Mouse (Mus musculus): Measurements from ENCODE around the gene Tbc1d24.
"Not testable (repeated sequence)": the region's sequence is repeated elsewhere in the genome, so short reads cannot be mapped to it uniquely, and the experiment has no call there.

The Tbc1d24 gene

DNA sequence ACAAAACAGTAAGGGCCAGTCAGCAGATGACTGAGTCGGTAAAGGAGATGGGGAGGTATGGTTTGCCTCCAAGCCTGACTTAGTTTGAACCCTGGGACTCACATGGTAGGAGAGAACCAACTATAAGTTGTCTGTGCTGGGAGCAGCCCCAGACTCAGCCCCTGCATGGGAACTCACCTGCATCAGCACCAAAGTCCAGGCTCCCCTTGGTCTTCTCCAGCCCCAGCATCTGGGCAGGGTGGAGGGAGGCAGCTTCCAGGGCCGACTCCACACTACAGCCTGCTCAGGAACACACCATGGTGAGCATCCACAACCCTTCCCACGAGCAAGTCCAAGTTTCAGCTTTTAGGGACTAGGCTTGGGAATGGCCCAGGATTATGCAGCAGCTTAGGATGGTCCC, 49.0 kb downstream of the Tbc1d24 start:
- no peaks in the 10 kb centered on the region for H3K27me3 ChIP-seq (ENCODE audit: control insufficient read depth, insufficient read depth, low read length, poor library complexity, severe bottlenecking)
- DNase-seq (ENCODE audit: low read depth, low spot score): no peak
- 0 out of 2 replicates have a peak, but pooled peaks cover 2% of the 10 kb centered on the region for H3K36me3 ChIP-seq (ENCODE audit: control insufficient read depth, insufficient read depth, low read length, poor library complexity, severe bottlenecking)

DNA sequence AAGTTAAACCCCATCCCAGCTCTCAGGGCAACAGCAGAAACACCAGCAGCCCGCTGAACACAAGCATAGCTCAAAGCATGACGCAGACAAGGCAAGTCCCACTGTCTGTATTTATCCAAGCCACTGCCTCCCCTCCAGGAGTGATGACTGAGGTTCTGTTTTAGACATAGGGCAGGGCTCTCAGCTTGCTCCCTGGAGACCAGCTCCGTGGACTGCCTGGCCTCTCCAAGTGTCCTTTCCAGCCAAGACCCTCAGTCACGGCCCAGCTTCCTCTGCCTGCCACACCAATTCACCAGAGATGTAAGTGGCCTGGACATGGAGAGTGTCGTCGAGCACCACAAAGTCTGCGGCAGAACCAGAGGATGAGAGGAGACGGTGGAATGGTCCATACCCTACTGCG, 49.6 kb downstream of the Tbc1d24 start:
- no peak for DNase-seq (ENCODE audit: low read depth, low spot score)
- H3K36me3 ChIP-seq (ENCODE audit: control insufficient read depth, insufficient read depth, low read length, poor library complexity, severe bottlenecking): 0 out of 2 replicates have a peak, but pooled peaks cover 2% of the 10 kb centered on the region
- H3K27me3 ChIP-seq (ENCODE audit: control insufficient read depth, insufficient read depth, low read length, poor library complexity, severe bottlenecking): no peaks in the 10 kb centered on the region

DNA sequence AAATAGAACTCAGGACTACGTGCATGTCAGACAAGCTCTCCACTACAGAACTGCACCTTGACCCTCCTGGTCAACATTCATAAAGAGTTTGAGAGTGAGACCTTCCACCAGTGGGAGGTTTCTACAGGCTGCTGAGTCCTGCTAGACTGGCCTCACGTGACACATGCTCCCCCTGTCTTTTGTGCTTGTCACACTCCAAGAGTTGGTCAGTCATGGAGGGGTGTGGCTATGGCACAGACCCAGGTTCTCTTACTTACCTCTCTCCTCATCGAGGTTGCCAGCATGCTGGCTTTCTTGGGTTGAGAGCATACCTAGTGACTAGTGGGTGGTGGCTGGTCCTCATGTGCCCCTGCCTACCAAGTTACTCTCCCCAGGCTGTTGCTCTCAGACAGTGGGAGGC, 50.9 kb downstream of the Tbc1d24 start:
- H3K36me3 ChIP-seq (ENCODE audit: control insufficient read depth, insufficient read depth, low read length, poor library complexity, severe bottlenecking): 0 out of 2 replicates have a peak, but pooled peaks cover 2% of the 10 kb centered on the region
- DNase-seq (ENCODE audit: low read depth, low spot score): no peak
- no peaks in the 10 kb centered on the region for H3K27me3 ChIP-seq (ENCODE audit: control insufficient read depth, insufficient read depth, low read length, poor library complexity, severe bottlenecking)

DNA sequence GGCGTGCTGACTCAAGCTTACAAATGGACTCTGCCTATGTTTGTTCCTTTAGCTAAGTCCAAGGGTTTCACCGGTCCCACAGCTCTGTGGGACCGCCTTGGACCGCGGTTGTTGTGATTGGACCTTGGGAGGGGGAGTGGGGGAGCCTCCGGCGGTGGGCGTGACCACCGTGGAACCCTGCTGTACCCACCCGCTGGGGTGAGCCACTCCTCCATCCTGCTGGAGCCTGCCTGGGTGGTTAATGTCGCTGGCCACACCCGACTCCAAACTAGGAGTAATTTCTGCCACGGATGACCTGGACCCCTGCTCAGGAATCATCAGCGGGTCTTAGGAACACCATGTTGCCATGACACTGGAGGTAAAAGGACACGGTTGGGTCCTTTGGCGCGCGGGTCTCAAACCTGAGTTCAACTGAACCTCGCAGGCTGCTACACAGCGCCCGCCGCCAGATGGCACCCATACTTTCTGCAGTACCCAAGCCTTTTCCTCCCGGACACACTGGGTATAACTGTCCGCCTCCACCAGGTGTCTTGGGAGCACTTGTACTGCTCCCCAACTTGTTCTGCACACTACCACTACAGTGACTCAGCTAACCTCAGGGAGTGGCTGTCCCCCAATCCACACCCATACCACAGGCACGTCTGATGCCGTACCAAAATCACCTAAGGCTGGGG, 53.3 kb downstream of the Tbc1d24 start:
- H3K27me3 ChIP-seq (ENCODE audit: control insufficient read depth, insufficient read depth, low read length, poor library complexity, severe bottlenecking): no peaks in the 10 kb centered on the region
- DNase-seq (ENCODE audit: low read depth, low spot score): peak; percentile 88
- H3K36me3 ChIP-seq (ENCODE audit: control insufficient read depth, insufficient read depth, low read length, poor library complexity, severe bottlenecking): 0 out of 2 replicates have a peak, but pooled peaks cover 2% of the 10 kb centered on the region

- DNase-seq (ENCODE audit: low read depth, low spot score): no peak
- Histone ChIP-seq H3K36me3 (ENCODE audit: control insufficient read depth, insufficient read depth, low read length, poor library complexity, severe bottlenecking) (0 out of 2 replicates have a peak, but pooled peaks cover 2% of the 10 kb centered on the region), H3K27me3 (ENCODE audit: control insufficient read depth, insufficient read depth, low read length, poor library complexity, severe bottlenecking) (no peaks in the 10 kb centered on the region)
Observed at GRCm38 (mm10) chr17:24151382-24151781, 54.0 kb downstream of the Tbc1d24 start.

GRCm38 (mm10) chr17:24150824-24151223, 54.5 kb downstream of the Tbc1d24 start, which contains the start of gene Pdpk1:
Pdpk1 (minus strand) TSS chr17:24150924.
- DNase-seq (ENCODE audit: low read depth, low spot score): no peak
- Histone ChIP-seq H3K36me3 (ENCODE audit: control insufficient read depth, insufficient read depth, low read length, poor library complexity, severe bottlenecking) (0 out of 2 replicates have a peak, but pooled peaks cover 2% of the 10 kb centered on the region), H3K27me3 (ENCODE audit: control insufficient read depth, insufficient read depth, low read length, poor library complexity, severe bottlenecking) (no peaks in the 10 kb centered on the region)

DNA sequence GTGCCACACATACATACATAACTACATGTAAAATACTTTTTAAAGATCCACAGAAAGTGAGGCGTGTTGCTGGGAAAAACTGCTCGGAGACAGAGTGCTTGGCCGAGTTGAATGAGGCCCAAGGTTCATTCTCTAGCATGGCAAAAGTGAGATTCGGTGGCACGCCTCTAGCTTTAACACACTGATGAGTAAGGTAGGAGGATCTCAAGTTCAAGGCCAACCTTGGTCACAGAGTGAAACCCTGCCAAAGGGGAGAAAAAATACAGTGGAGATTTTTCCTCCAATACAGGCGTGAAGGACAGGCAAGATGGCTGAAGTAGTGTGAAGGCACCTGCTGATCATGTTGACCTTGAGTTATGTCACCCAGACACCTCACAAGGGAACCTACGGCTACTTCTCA, 55.9 kb downstream of the Tbc1d24 start:
- no peak for DNase-seq (ENCODE audit: low read depth, low spot score)
- no peaks in the 10 kb centered on the region for H3K36me3 ChIP-seq (ENCODE audit: control insufficient read depth, insufficient read depth, low read length, poor library complexity, severe bottlenecking)
- H3K27me3 ChIP-seq (ENCODE audit: control insufficient read depth, insufficient read depth, low read length, poor library complexity, severe bottlenecking): no peaks in the 10 kb centered on the region

DNA sequence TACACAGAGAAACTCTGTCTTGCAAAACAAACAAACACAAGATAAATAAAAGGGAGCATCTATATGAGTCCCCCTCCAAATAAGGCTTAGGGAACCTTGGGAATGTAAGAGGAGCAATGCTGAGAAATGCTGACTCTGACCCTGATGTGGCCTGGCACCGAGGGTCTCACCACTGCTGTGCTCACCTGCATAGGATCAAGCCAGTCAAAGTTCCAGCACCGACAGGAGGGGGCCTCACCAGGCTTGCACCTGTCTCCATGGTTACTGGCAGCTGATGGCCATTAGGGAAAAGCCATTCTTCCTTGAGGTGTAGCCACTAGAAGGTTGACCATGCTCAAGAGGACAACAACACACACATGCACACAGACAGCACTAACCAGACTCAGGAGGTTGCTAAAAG, 62.5 kb downstream of the Tbc1d24 start:
- no peaks in the 10 kb centered on the region for H3K27me3 ChIP-seq (ENCODE audit: control insufficient read depth, insufficient read depth, low read length, poor library complexity, severe bottlenecking)
- no peaks in the 10 kb centered on the region for H3K36me3 ChIP-seq (ENCODE audit: control insufficient read depth, insufficient read depth, low read length, poor library complexity, severe bottlenecking)
- no peak for DNase-seq (ENCODE audit: low read depth, low spot score)

DNA sequence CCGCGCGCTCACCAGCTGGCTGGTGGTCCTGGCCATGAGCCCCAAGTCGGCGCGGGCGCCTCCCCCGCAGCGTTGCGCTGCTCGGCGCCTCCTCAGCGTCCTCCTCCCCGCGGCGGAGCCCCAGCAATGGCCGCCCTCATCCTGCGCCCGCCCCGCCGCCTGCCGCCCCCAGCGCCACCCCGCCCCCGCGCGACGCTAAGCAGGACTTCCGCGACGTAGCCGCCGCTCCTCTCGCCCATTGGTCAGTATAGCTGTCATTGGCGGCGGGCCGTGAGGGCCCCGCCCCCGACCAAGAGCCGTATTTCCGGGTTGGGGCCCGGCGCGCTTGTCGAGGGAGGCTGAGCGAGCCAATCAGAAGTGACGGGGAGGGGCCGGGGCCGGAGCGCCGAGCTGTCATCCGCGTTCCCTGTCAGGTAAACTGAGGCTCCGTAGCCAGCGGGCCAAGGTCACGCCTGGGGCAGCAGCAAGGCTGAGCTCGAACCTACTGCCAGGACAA, 63.9 kb downstream of the Tbc1d24 start:
- DNase-seq (ENCODE audit: low read depth, low spot score): peak; percentile 98
- H3K36me3 ChIP-seq (ENCODE audit: control insufficient read depth, insufficient read depth, low read length, poor library complexity, severe bottlenecking): no peaks in the 10 kb centered on the region
- H3K27me3 ChIP-seq (ENCODE audit: control insufficient read depth, insufficient read depth, low read length, poor library complexity, severe bottlenecking): no peaks in the 10 kb centered on the region

DNA sequence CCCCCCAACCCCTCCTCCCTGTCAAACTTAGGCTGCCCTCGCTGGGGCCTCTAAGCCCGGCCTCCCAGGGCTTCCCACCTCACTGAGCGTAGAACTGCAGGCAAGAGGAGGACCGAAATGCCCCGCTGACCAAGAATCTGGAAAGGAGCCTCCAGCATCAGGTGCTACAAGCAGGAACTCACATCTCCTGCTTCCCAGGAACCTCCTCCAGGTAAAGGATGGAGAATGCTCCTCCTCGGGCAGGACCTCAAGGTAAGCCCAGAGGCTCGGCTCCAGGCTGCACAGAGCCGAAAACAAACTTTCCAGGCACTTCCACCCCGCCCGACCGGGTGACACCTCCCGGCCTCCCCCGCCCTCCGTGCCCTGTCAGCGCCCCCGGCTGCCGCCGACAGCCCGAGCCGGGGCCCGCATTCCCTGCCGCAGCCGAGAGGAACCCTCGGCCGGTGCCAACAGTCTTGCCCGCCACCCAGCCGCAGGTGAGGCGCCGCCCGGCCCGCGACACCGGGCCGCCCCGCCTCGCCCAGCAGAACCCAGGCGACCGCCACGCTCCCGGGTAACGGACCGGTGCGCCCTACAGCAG, 64.4 kb downstream of the Tbc1d24 start:
- H3K36me3 ChIP-seq (ENCODE audit: control insufficient read depth, insufficient read depth, low read length, poor library complexity, severe bottlenecking): no peaks in the 10 kb centered on the region
- H3K27me3 ChIP-seq (ENCODE audit: control insufficient read depth, insufficient read depth, low read length, poor library complexity, severe bottlenecking): no peaks in the 10 kb centered on the region
- peak; percentile 34 for DNase-seq (ENCODE audit: low read depth, low spot score)

GRCm38 (mm10) chr17:24139968-24140367, 65.4 kb downstream of the Tbc1d24 start:
- Histone ChIP-seq H3K36me3 (ENCODE audit: control insufficient read depth, insufficient read depth, low read length, poor library complexity, severe bottlenecking) (no peaks in the 10 kb centered on the region), H3K27me3 (ENCODE audit: control insufficient read depth, insufficient read depth, low read length, poor library complexity, severe bottlenecking) (no peaks in the 10 kb centered on the region)
- DNase-seq (ENCODE audit: low read depth, low spot score): no peak

- Histone ChIP-seq H3K36me3 (ENCODE audit: control insufficient read depth, insufficient read depth, low read length, poor library complexity, severe bottlenecking) (no peaks in the 10 kb centered on the region), H3K27me3 (ENCODE audit: control insufficient read depth, insufficient read depth, low read length, poor library complexity, severe bottlenecking) (no peaks in the 10 kb centered on the region)
- peak; percentile 63 for DNase-seq (ENCODE audit: low read depth, low spot score)
Observed at GRCm38 (mm10) chr17:24139256-24139655, 66.1 kb downstream of the Tbc1d24 start.

DNA sequence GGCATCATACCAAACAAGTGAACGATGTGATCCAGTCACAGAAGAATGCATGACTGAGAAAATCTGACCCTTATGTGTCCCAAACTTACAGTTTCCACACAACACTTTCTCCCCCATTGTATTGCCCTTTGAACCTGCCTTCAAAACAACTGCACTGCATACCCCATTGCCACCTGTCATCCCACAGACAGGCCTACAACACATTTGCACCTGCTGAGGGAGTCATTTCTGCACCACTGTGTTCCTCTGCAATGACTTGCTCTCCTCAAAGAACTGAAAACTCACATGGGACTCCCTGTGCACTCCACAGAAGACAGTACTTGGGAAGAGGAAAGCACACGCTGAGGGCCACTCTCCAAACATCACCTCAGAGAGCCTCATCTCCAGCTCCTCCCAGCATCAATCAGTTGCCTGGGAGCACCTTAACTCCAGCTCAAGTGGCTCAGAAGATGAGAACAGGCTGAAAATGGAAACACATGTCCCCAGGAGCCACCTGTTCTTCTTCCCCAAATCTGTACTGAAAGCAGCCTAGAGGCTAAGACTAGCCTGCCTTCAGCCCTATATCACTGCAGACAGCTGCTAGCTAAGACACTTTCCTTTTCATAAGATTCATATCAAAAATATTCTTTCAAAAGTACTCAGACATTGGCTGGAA, 68.0 kb downstream of the Tbc1d24 start:
- Histone ChIP-seq H3K27me3 (ENCODE audit: control insufficient read depth, insufficient read depth, low read length, poor library complexity, severe bottlenecking) (no peaks in the 10 kb centered on the region), H3K36me3 (ENCODE audit: control insufficient read depth, insufficient read depth, low read length, poor library complexity, severe bottlenecking) (no peaks in the 10 kb centered on the region)
- DNase-seq (ENCODE audit: low read depth, low spot score): no peak

DNA sequence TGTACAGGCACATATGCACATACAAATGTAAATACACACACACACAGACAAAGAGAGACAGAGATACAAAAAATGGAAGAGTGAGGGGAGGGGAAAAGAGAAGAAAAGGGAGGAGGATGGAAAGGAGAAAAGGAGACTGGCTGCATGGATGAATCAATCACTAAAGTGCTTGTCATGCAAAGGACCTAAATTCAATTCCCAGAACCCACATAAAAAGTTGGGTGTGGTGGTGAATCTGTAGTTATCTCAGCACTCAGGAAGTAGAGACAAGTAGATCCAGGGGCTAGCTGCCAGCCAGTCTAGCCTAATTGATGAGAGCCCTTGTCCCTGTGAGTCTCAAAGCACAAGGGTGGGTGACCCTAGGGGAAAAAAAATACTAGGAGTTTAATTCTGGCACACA, 71.3 kb downstream of the Tbc1d24 start:
- no peaks in the 10 kb centered on the region for H3K36me3 ChIP-seq (ENCODE audit: control insufficient read depth, insufficient read depth, low read length, poor library complexity, severe bottlenecking)
- no peak for DNase-seq (ENCODE audit: low read depth, low spot score)
- H3K27me3 ChIP-seq (ENCODE audit: control insufficient read depth, insufficient read depth, low read length, poor library complexity, severe bottlenecking): no peaks in the 10 kb centered on the region

DNA sequence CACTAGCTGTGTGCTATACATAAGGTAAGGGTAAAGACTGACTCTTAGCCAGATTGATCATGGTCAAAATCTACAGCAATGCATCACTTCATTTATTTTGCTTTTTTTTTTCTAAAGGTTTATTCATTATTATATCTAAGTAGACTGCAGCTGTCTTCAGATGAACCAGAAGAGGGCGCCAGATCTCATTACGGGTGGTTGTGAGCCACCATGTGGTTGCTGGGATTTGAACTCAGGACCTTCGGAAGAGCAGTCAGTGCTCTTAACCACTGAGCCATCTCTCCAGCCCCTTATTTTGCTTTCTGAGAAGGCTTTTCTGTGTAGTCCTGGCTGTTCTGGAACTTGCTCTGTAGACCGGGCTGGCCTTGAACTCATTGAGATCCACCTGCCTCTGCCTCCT, 72.4 kb downstream of the Tbc1d24 start:
- peak; percentile 50 for DNase-seq (ENCODE audit: low read depth, low spot score)
- H3K27me3 ChIP-seq (ENCODE audit: control insufficient read depth, insufficient read depth, low read length, poor library complexity, severe bottlenecking); H3K36me3 ChIP-seq (ENCODE audit: control insufficient read depth, insufficient read depth, low read length, poor library complexity, severe bottlenecking): not testable (repeated sequence)
